Mouse (Mus musculus): Measurements from ENCODE around the gene Art3.

DNA sequence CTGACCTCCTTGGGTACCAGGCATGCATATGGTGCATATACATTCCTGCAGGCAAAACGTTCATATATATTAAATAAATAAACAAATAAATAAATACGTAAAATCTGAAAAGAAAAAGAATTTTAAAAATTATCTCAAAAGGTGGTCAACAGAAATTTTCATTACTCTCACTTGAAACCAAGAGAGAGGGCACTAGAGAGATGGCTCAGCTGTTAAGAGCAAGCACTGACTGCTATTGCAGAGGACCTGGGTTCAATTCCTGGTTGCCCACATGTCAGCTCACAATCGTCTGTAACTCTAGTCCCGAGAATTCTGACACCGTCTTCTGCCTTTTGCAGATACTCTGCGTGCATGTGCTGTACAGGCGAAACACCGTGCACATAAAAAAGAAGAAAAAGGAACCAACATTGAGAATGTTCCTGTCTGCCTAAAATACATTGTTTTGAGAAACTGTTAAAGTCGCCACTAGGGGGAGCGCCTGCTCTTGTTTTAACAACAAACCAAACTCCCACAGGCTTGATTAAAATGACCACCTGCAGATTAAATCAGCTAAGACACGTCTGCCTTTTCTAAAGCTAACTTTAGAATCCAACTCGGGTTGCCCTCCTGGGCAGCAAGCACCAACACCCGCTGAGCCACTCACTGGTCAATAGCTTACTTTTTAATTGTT lies 19.4 kb upstream of the Art3 start:
- TF ChIP-seq GATA1 (IDR thresholded peaks at IDR 0.05; ENCODE audit: borderline replicate concordance, low read length) (no peak), FLI1 (IDR thresholded peaks at IDR 0.05; ENCODE audit: low read length) (no peak)
